Mouse (Mus musculus): ENCODE measurements around the gene Olah.
"Not testable (repeated sequence)": the region's sequence is repeated elsewhere in the genome, so short reads cannot be mapped to it uniquely, and the experiment has no call there.

Olah gene

DNA sequence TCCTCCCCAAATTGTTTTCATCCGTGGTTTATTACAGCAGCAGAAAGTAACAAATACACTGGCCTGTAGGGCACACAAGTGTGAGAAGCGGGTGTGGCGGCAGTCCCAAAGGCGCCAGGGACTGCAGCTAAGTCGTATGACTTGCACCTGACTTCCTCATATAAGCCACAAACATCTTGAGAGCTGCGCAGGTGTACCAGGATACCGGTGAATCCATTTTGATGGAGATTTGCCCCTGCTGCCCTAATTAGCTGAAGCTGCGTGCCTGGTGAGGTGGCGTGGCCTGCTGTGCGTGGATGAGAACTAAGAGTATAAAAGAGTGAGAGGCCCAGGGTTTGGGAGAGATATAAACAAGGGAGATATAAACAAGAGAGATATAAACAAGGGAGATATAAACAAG lies at the start of gene Olah:
Gene Olah (minus strand): TSS at position 101 of the 400 bp plus-strand sequence.
- in situ Hi-C loops (cut with MboI, MseI), result not testable (repeated sequence)

DNA sequence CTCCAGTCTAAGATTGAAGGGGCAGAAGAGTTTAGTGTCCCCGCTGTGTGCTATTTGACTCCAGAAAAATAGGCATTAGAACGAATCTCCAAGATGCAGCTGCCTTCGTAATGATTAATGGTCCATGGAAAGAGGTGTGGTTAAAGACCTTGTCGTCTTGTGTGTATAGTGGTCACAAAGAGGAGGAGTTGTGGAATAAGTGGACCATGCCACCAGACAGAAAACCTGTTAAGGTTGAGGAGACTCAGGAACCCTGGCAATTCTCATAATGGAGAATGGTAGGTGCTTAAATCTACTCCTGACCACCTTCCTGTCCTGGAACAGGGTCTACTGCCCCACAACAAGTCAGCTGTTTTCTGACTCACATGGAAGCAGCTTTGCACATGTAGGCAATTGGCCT lies 49.0 kb upstream of the Olah start:
- in situ Hi-C loops (cut with MboI, MseI), result no loop called here

DNA sequence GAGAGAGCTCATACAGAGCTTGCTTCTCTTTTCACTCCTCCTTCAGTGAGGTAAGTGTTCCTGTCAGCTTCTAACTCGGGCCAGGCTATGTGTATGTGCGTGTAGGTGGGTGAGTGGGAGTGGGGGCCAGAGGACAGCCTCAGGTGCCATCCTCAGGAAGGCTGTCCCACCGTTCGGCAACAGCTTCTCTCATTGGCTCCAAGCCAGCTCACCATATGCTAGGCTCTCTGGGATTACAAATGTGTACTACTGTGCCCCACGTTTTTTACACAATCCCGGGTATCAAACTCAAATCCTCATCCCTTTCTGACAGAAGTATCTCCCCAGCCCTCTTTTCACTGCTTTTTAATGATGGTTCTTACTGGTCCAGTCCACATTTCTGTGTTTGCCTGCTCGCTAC lies 47.2 kb upstream of the Olah start:
- in situ Hi-C loops (cut with MboI, MseI), result no loop called here

DNA sequence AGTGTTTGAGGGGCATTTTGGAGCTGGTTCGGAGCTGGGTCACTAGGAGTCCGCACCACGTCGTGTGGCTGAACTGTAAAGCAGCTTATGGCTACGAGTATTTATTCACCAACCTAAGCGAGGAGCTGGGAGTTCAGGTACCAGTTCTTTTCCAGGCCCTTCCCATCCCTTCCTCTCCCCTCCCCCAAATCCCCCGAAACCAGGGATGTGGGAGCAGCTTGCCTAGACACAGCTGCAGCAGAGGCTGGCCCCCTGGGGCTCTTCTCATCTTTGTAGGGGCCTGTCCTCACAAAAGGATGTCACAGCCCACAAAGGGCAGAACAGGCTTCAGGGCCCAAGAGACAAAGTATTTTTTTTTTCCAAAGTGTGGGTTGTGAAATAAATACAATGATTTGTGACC lies 40.9 kb upstream of the Olah start:
- in situ Hi-C loops (cut with MboI, MseI), result no loop called here

DNA sequence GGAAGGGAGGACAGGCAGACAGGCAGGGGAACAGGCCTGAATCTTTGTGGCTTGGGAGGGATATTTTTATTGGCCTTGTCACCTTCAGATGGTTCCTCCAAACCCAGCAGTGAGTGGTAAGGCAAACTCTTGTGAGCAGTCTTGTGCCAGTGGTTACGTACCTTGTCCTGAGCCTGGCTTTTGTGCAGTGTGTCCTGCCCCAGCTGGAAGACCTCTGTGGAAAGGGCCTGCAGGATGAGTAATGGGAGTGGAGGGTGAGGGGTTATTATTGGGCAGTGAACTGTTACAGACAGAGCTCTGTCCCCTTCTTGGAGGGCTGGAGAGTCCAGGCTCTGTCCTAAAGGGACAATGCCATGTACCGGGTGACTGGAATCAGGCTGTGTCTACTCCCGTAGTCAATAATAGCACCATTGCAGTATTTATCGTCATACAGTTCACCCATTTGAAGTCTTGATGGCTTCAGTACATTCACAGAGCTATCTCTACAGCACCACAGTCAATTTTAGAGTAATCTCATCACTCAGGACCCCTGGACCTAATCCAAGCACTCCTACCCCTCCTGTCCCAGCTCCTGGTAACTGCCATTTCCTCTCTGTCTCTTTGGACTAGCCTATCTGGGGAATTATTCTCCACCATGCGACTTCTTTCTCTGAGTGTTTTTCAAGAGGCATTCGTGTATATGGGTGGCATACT lies 38.5 kb upstream of the Olah start:
- in situ Hi-C loops (cut with MboI, MseI), result no loop called here

DNA sequence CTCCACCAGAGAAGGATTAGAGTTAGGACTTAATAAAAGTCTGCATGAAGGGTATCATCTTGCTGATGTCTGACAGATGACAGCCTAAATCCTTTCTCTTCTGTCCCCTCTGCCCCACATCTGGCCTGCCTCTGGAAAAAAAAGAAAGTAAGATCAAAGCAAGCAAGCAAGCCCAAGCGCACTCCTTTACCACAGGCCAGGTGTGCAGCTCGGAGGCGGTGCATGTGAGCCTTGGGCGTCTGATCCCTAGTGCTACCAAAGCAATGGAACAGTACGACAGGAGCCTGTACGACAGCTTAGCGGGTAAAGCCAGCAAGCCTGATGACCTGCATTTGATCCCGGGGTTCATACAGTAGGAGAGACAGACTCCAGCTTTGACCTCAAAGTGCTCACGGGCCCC lies 33.9 kb upstream of the Olah start:
- in situ Hi-C loops (cut with MboI, MseI), result no loop called here

DNA sequence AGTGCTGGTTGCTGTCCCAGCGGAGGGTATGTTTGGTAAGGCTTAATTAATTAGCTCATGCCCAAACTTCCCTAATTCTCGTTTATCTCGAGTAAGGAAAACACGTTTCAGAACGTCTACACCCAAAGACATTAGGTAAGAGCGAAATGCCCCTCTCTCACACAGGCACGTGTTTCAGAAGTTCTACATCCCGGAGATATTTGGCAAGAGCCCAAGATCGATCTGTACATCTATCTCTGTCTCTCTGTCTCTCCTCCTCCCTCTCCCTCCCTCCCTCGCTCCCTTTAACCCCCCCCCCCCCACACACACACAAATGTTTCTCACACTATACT lies 27.5 kb upstream of the Olah start:
- in situ Hi-C loops (cut with MboI, MseI), result loop anchor here (5.0 to 10.0 kb wide), 3 partner anchors 48 to 290 kb away; partner anchors contain the start of gene Acbd7

DNA sequence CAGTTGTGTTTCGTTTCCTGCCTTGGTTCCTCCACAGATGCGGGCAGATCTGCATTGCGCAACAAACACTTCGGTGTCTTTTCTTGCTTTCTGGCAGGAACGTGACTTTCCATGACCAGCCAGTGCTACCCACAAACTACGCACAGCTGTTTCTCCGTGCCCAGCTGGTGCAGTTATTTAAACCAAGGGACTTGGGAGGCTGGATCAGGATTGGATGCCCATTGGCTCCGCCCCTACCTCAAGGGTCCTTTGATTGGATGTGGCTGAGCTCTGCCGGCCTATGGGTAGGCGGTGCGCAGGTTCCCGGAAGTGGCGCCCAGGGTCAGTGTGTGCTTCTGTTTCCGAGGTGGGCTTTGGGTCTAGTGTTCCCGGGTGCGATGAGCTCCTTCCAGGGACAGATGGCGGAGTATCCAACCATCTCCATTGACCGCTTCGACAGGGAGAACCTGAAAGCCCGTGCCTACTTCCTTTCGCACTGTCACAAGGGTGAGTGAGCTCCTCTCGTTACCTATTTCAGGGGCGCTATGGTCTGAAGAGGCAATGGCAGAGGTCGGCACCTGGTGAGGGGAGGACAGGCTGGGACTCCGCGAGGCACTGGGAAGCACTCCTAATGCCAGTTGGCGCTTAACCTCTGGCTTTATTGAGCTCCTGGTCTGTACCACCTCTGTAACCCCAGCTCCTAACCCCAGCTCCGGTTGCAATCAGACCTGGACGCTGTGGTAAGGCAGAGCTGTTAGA lies 27.0 kb upstream of the Olah start, which contains the start of gene Dclre1c:
Gene Dclre1c (plus strand): TSS at position 291 of the 738 bp plus-strand sequence.
- in situ Hi-C loops (cut with MboI, MseI), result loop anchor here (5.0 to 10.0 kb wide), 3 partner anchors 48 to 291 kb away; partner anchors contain the start of gene Acbd7

DNA sequence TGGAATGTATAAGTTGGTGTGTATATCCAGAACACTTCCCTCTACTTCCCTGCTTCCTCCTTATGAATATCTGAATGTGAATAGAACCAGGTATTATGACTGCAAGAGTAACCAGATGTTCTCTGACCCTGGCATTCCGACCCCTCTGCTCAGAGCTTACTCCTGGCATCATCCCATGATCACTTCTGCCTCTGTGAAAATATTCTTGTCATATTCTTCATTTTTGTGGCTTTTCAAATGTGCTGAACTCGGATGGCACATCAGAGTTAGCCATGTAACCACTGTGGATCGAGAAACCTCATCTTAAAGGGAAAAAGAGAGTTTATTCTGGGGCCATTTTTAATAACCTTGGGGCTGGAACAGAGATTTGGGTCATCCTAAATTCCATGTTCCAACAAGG lies 25.5 kb upstream of the Olah start, which contains the start of gene Meig1:
Gene Meig1 (minus strand): TSS at position 101 of the 400 bp plus-strand sequence.
- in situ Hi-C loops (cut with MboI, MseI), result loop anchor here (5.0 to 10.0 kb wide), 3 partner anchors 50 to 292 kb away; partner anchors contain the start of gene Acbd7

DNA sequence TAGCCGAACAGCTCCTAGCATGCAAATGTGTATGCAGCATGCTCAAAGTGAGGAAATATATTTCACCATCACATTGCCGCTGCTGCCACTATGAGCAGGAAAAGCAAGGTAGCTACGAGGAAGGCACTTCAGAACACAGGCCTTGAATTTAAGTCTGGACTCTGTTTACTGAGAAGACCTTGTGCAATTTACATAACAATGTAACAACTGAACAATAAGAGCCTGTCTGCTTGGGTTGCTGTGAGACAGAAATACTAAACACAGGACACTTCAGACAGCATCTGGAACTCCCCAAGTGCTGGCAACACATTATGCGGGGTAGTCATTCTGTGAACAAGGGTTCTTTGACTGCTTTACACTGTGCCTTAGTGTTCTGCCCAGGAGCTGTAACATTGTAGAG lies 23.1 kb upstream of the Olah start:
- in situ Hi-C loops (cut with MboI, MseI), result loop anchor here (5.0 to 10.0 kb wide), 3 partner anchors 52 to 295 kb away; partner anchors contain the start of gene Acbd7

DNA sequence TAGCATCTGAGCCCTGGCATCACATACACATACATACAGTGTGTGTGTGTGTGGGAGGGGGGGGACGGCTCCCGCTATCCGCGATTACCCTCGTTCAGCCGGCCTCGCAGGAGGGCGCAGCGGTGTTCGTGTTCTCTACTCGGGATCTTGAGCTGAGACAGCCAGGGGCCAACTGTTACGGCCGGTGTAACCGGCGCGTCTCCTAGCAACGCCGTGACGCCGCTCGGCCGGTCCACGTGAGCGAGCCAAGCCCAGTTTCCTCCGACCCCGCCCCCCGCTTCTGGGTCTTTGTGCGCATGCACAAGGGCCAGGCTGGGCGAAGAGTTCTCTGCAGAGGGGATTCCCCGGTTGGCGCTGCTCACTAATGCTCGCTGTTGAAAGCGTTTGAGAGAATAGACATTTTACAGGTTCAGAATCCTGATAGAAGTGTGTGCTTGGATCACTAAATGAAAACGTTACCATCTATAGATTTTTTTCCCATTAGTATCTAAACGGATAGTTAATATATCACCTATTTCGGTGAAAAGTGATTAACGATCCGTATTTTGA lies 21.9 kb upstream of the Olah start:
- in situ Hi-C loops (cut with MboI, MseI), result loop anchor here (10.0 kb wide), 1 partner anchor 1816 kb away; no protein-coding TSS in a partner anchor

DNA sequence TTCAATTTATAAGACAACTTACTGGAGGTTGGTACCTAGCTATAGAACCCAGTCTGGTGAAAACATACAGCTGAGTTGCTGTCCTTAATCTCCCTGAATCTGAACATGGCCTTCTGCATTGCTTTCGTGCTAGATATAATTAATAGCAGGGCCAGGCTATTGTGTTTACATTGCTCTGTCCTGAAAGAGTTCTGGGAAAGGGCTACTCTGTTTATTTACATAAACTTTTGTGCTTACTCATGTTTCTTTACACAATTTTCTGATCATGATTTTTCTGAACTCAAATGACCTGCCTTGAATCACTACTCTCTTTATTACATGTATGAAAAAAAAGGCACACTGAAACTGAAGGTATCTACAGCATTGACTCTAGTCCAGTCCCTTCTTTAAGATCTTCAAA lies 18.7 kb upstream of the Olah start:
- in situ Hi-C loops (cut with MboI, MseI), result loop anchor here (10.0 kb wide), 1 partner anchor 1819 kb away; no protein-coding TSS in a partner anchor

DNA sequence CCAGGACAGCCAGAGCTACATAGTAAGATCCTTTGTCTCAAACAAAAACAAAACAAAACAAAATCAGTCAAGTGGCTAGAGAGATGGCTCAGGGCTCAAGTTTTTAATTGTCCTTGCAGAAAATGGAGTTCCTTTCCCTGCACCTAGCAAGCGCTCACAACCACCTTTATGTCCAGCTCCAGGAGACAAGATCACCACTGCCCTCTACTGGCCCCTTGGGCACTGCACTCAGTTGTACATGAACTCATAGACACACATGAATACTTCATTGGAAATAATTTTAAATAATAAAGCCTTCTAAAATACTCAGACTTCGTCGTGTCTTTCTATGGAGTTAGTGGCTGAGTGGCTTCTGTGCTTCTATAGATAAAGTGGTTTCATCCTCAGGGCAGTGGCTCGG lies 17.2 kb upstream of the Olah start:
- in situ Hi-C loops (cut with MboI, MseI), result loop anchor here (5.0 to 10.0 kb wide), 2 partner anchors 292 to 1821 kb away; no protein-coding TSS in a partner anchor

DNA sequence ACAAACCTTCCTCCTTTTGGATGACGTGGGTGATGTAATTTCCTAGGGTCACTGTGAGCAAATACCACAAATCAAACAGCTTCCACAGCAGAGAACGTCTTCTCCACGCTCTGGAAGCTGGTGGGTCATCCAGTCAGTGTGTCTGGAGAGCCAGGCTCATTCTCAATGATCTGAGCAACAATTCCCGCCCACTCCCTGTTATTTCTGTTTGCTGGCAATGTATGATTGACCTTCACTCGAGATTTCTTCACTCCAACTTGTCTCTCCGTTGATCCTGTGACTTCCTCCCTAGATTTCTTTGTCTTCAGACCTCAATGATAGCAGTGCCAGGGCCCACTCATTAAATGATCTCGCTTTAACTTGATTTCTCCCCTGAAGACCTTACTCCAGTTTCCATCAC lies 10.7 kb upstream of the Olah start:
- in situ Hi-C loops (cut with MboI, MseI), result loop anchor here (5.0 kb wide), 1 partner anchor 50 kb away; no protein-coding TSS in a partner anchor

DNA sequence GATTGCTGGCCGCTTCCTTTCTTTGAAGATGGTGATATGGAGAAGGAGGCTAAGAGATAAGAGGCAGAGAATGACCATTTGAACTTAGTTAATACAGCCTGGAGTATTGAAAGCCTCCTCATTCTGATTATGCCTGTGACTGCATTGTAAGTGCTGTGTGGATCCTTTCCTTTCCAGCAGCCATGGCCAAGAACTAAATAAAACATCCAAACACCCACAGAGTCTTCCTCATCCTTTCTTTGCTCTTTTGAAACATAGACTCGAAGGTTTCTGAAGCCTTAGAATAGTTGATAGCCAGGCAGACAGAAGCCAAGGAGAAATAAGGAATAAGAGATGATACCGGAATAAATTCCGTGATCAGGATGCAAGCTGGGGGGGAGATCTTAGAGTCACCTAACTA lies 9.0 kb upstream of the Olah start:
- in situ Hi-C loops (cut with MboI, MseI), result loop anchor here (5.0 kb wide), 1 partner anchor 49 kb away; no protein-coding TSS in a partner anchor

DNA sequence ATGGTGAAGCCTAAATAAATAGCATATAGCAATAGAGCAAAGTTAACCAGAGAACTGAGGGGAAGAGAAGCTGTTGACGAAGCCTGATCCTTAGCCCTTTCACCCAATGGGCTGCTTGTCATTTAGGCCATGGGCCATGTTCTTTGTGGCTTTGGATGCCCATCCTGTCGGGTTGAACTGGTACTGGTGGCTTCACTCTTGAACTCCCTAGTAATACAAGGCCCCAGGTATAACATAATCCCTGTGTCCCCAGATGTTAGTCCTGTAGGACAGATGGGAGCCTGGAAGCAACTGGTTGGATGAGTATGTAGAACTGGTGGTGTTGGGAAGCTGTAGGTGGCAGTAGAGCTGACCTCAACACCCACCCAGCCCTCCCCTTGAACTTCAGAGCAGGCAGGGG lies 5.1 kb downstream of the Olah start:
- in situ Hi-C loops (cut with MboI, MseI), result no loop called here

DNA sequence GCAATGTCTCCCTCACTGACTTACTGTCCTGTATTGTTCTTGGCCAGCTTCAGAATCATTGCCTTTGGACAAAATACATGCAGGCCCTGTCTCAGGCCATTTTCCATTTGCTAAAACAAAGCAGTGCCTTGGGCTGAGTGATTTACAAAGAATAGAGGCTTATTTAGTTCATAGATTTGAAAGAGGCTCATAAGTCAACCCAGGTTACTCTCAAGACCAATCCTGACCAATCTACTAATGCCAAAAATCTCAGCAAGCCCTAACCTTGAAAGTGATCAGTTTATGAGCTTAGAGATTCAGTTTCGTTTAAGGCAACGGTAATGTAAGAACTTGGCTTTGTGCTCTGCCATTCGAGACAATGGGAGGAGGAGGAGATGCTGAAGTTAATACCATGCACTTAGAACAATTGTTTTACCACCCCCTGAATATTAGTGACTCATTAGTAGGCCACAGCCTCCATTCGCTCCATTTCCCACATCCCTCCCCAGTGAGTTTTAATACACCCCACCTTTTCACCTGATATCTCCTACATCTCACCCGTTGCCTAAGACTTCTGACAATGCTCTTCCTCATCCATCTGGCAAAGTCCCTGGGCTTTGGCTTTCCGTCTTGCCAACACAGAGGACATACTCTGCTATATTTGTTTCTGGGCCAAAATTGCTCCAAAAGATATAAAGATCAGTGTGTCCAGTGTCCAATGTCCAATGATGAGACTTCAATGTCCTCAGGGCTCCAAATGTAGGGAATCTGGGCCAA lies 9.7 kb downstream of the Olah start:
- in situ Hi-C loops (cut with MboI, MseI), result no loop called here

DNA sequence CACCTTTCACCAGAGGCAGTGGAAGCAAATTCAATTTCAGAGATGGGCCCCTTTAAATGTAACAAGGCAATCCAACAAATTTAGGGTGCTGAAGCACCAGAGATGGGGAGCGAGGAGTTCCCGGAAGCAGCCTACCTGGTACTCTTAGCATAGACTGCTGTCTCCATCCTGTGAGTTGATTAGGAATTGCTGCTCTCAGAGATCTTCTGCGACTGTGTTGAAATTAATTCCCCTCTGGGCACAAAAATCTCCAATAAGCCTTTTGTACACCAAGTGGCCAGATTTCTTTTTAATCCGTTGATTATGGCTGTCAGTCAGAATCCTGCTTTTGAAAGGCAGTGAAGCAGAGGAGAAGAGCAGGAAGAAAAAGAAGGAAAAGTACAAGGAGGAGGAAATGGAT lies 31.9 kb downstream of the Olah start:
- in situ Hi-C loops (cut with MboI, MseI), result no loop called here

DNA sequence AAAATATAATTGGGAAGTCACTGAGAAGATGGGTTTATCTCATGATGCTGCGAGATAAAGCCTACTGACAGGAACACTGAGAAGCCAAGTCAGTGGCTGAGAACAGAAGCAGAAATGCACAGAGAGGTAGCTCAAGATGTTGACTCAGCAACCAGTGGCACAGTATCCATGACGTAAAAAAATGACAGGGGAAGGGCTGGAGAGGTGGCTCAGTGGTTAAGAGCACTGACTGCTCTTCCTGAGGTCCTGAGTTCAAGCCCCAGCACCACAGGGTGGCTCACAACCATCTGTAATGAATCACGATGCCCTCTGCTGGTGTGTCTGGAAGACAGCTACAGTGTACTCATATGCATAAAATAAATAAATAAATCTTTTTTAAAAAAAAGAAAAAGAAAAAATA lies 35.9 kb downstream of the Olah start:
- in situ Hi-C loops (cut with MboI, MseI), result no loop called here

DNA sequence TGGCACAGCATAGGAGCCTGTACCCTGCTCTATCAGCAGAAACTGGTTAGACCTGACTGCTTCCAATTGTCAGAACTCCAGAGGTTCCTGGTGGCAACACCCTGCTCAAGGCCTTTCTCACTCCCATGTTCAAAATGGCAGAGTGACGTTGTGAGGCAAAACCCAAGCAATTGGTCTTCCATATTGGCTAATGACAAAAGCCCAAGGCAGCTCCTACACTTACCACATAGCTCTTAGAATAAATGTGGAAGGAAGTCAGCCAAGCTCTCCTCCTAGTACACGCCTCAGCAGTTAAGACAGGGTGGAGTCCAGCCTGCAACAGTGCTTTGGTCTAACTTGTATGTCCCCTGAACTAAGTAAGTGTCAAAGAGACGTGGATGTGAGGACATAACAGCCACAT lies 39.1 kb downstream of the Olah start:
- in situ Hi-C loops (cut with MboI, MseI), result loop anchor here (5.0 kb wide), 1 partner anchor 49 kb away; no protein-coding TSS in a partner anchor

DNA sequence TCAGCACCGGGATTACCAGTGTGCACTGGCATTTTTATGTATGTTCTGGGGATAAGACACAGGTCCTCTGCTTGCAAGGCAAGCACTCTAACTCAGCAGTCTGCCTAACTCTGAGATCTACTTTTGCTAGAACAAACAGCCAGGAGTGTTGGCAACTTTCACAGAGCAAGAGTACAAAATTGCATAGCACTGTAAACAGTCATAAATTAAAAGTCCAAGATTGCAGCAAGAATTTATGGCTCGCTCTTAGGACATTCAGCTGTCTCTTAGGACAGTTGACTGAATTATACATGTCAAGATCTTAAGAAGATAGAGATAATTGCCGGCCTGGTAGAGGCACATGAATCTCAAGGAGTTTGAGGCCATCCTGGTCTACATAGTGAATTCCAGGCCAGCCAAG lies 40.7 kb downstream of the Olah start:
- in situ Hi-C loops (cut with MboI, MseI), result loop anchor here (5.0 kb wide), 1 partner anchor 51 kb away; no protein-coding TSS in a partner anchor
